Mouse (Mus musculus) MEL (cell line): ENCODE data around the gene Ran. TPM values are rescaled to one million over a fixed set of nuclear protein-coding genes. Genes with fewer than 3 reads are reported as not detected.

ENCODE experiments used
- DNase-seq: peaks from one replicate; pipeline ENCODE4 v3.0.0; 2011; ENCODE audit warnings: low read depth, low spot score
- H3K27ac ChIP-seq: 2 replicates; pipeline ENCODE4 v1.5.1; 2012; ENCODE audit warnings: low read depth, mild to moderate bottlenecking, control low read depth, low read length, moderate library complexity; ENCODE audit not compliant: control insufficient read depth
- H3K27me3 ChIP-seq, 2 experiments: fragments of 150-350 bp in 1 of 2; sonication (generic) in 1 of 2; 2 replicates each; pipeline ENCODE4 v1.6.1; 2012; ENCODE audit warnings: low read length in 2 of 2, mild to moderate bottlenecking in 2 of 2, improper control_type of control experiment in 1 of 2, moderate library complexity in 1 of 2; ENCODE audit not compliant: insufficient read depth in 2 of 2, control insufficient read depth in 1 of 2
- H3K36me3 ChIP-seq, 2 experiments: 2 replicates each; pipeline ENCODE4 v1.6.1; 2012 to 2014; ENCODE audit warnings: low read length in 2 of 2, improper control_type of control experiment in 1 of 2, inconsistent platforms in 1 of 2, mild to moderate bottlenecking in 1 of 2; ENCODE audit not compliant: insufficient read depth in 2 of 2, control insufficient read depth in 1 of 2
- H3K4me1 ChIP-seq, 2 experiments: fragments of 150-350 bp in 1 of 2; sonication (generic) in 1 of 2; 2 replicates each; pipeline ENCODE4 v1.6.1; 2012; ENCODE audit warnings: low read length in 2 of 2, improper control_type of control experiment in 1 of 2, mild to moderate bottlenecking in 1 of 2; ENCODE audit not compliant: insufficient read depth in 2 of 2, control insufficient read depth in 1 of 2
- H3K4me3 ChIP-seq, 2 experiments: fragments of 150-350 bp in 1 of 2; sonication (generic) in 1 of 2; 2 replicates each; pipeline ENCODE4 v1.5.1; 2012; ENCODE audit warnings: low read depth in 2 of 2, low read length in 2 of 2, mild to moderate bottlenecking in 2 of 2, moderate library complexity in 2 of 2, control low read depth in 1 of 2, improper control_type of control experiment in 1 of 2; ENCODE audit not compliant: control insufficient read depth in 1 of 2, insufficient read depth in 1 of 2
- H3K79me2 ChIP-seq: 2 replicates; pipeline ENCODE4 v1.6.1; 2012; ENCODE audit warnings: mild to moderate bottlenecking, low read length, moderate library complexity; ENCODE audit not compliant: control insufficient read depth, poor library complexity, insufficient read depth
- H3K9ac ChIP-seq: 2 replicates; pipeline ENCODE4 v1.6.1; 2012; ENCODE audit warnings: low read depth, mild to moderate bottlenecking, control low read depth, low read length, moderate library complexity; ENCODE audit not compliant: control insufficient read depth, poor library complexity, severe bottlenecking
- H3K9me3 ChIP-seq: fragments of 150-350 bp; sonication (generic); replicated peaks from 2 replicates; pipeline ENCODE4 v1.6.1; 2012; ENCODE audit warnings: mild to moderate bottlenecking, low read length, improper control_type of control experiment, moderate library complexity; ENCODE audit not compliant: insufficient read depth
- BHLHE40 ChIP-seq: IDR thresholded peaks from 2 replicates; pipeline ENCODE4 v1.6.1; 2012; ENCODE audit warnings: low read depth, mild to moderate bottlenecking, inconsistent platforms, low read length, improper control_type of control experiment, borderline replicate concordance
- CHD2 ChIP-seq: IDR thresholded peaks from 2 replicates; pipeline ENCODE4 v1.6.1; 2011; ENCODE audit warnings: low read length, improper control_type of control experiment
- CTCF ChIP-seq, 3 experiments: IDR thresholded peaks in 2 of 3; conservative IDR thresholded peaks in 1 of 3; 2 replicates each; pipeline ENCODE4 v1.5.1; 2011 to 2012; ENCODE audit warnings: low read length in 3 of 3, low read depth in 2 of 3, mild to moderate bottlenecking in 2 of 3, improper control_type of control experiment in 1 of 3, inconsistent platforms in 1 of 3, mixed read lengths in 1 of 3, moderate library complexity in 1 of 3; ENCODE audit not compliant: control insufficient read depth in 1 of 3, insufficient read depth in 1 of 3, poor library complexity in 1 of 3, severe bottlenecking in 1 of 3
- EP300 ChIP-seq, 2 experiments: IDR thresholded peaks; 2 replicates each; pipeline ENCODE4 v1.6.1; 2011; ENCODE audit warnings: improper control_type of control experiment in 2 of 2, low read length in 2 of 2, low read depth in 1 of 2, mild to moderate bottlenecking in 1 of 2
- ETS1 ChIP-seq: IDR thresholded peaks from 2 replicates; pipeline ENCODE4 v1.6.1; 2012; ENCODE audit warnings: low read depth, mild to moderate bottlenecking, inconsistent platforms, low read length, improper control_type of control experiment, moderate library complexity
- HCFC1 ChIP-seq: IDR thresholded peaks from 2 replicates; pipeline ENCODE4 v1.6.1; 2012; ENCODE audit warnings: low read depth, mild to moderate bottlenecking, inconsistent platforms, low read length, improper control_type of control experiment, moderate library complexity
- MEF2A ChIP-seq: IDR thresholded peaks from 2 replicates; pipeline ENCODE4 v1.6.1; 2014; ENCODE audit warnings: low read depth, mild to moderate bottlenecking, inconsistent platforms, low read length, improper control_type of control experiment; ENCODE audit not compliant: poor library complexity, insufficient replicate concordance, severe bottlenecking; ENCODE audit errors: extremely low read depth
- MYC ChIP-seq: IDR thresholded peaks from 2 replicates; pipeline ENCODE4 v1.6.1; 2011; ENCODE audit warnings: low read depth, mild to moderate bottlenecking, low read length, improper control_type of control experiment, moderate library complexity
- RAD21 ChIP-seq: IDR thresholded peaks from 2 replicates; pipeline ENCODE4 v1.6.1; 2011; ENCODE audit warnings: mild to moderate bottlenecking, low read depth, low read length, improper control_type of control experiment
- SIN3A ChIP-seq: IDR thresholded peaks from 2 replicates; pipeline ENCODE4 v1.6.1; 2012; ENCODE audit warnings: low read length, improper control_type of control experiment, inconsistent platforms
- SMC3 ChIP-seq: IDR thresholded peaks from 2 replicates; pipeline ENCODE4 v1.6.1; 2011; ENCODE audit warnings: low read depth, low read length, improper control_type of control experiment
- USF2 ChIP-seq, 2 experiments: IDR thresholded peaks; 2 replicates each; pipeline ENCODE4 v1.6.1; 2011 to 2012; ENCODE audit warnings: improper control_type of control experiment in 2 of 2, low read length in 2 of 2, borderline replicate concordance in 1 of 2, inconsistent platforms in 1 of 2, low read depth in 1 of 2, mild to moderate bottlenecking in 1 of 2; ENCODE audit not compliant: insufficient read depth in 1 of 2
- ZMIZ1 ChIP-seq: IDR thresholded peaks from 2 replicates; pipeline ENCODE4 v1.6.1; 2012; ENCODE audit warnings: low read depth, mild to moderate bottlenecking, inconsistent platforms, low read length, improper control_type of control experiment, moderate library complexity
- polyA plus RNA-seq, 2 experiments: library from polyadenylated mRNA; stranded (reverse) in 1 of 2; unstranded in 1 of 2; fragments of >175 nt in 1 of 2; fragments of >200 nt in 1 of 2; gene quantifications; 2 replicates each; pipeline versions ENCODE4 v1.2.1 to v1.2.4; 2012; ENCODE audit warnings: low replicate concordance in 2 of 2, low read depth in 1 of 2; ENCODE audit not compliant: insufficient read length in 2 of 2, insufficient read depth in 1 of 2, missing spikeins in 1 of 2
- total RNA-seq: library from RNA; depleted of rRNA; stranded (reverse); fragments of 300-350 nt; gene quantifications from 2 replicates; pipeline ENCODE4 v1.2.3, GENCODE M21; 2012

The Ran gene
- total and polyA plus RNA-seq, 3 experiments: 91.6 to 2,479 (median 950) TPM

GRCm38 (mm10) chr5:128980857-128981256 is 39.0 kb upstream of the Ran start:
- no peaks in the 10 kb centered on the region for H3K4me1 ChIP-seq
- no peaks in the 10 kb centered on the region for H3K9me3 ChIP-seq
- no peaks in the 10 kb centered on the region; a peak in 1 of 4 replicates for H3K36me3 ChIP-seq
- H3K79me2 ChIP-seq: no peaks in the 10 kb centered on the region
- no peak overlapping the region for H3K27ac ChIP-seq
- H3K27me3 ChIP-seq: no peaks in the 10 kb centered on the region
- TF ChIP-seq BHLHE40 (no peak), MYC (no peak), MEF2A (no peak)
- DNase-seq: no peak
- no peak overlapping the region for H3K4me3 ChIP-seq
- H3K9ac ChIP-seq: no peak overlapping the region

- H3K27me3 ChIP-seq: no peaks in the 10 kb centered on the region
- no peak overlapping the region for H3K4me3 ChIP-seq
- TF ChIP-seq EP300 (IDR thresholded peaks at IDR 0.05; ENCODE audit: low read depth in 1 of 2, low read length in 2 of 2) (no peak), SIN3A (no peak), CTCF (IDR thresholded peaks at IDR 0.05 in 2 of 3, conservative IDR thresholded peaks at IDR 0.05 in 1 of 3; ENCODE audit: control insufficient read depth in 1 of 3, insufficient read depth in 1 of 3, low read depth in 2 of 3, low read length in 3 of 3, poor library complexity in 1 of 3, severe bottlenecking in 1 of 3) (peak; percentile 80 to 95 (median 93)), USF2 (IDR thresholded peaks at IDR 0.05; ENCODE audit: borderline replicate concordance in 1 of 2, insufficient read depth in 1 of 2, low read depth in 1 of 2, low read length in 2 of 2) (no peak), RAD21 (peak; percentile 50), SMC3 (peak; percentile 57)
- TF ChIP-seq, all 39 proteins: peak for 3
- Histone ChIP-seq H3K9me3 (no peaks in the 10 kb centered on the region), H3K36me3 (no peaks in the 10 kb centered on the region; a peak in 1 of 4 replicates), H3K4me1 (no peaks in the 10 kb centered on the region), H3K79me2 (no peaks in the 10 kb centered on the region), H3K9ac (no peak overlapping the region), H3K27ac (no peak overlapping the region)
- peak; percentile 69 for DNase-seq
Observed at GRCm38 (mm10) chr5:128981607-128982006, 38.3 kb upstream of the Ran start.

GRCm38 (mm10) chr5:128984536-128984935 is 35.3 kb upstream of the Ran start:
- Histone ChIP-seq H3K4me1 (no peaks in the 10 kb centered on the region), H3K36me3 (peaks cover 0 to 7% of the 10 kb centered on the region in 2 experiments; a peak in 2 of 4 replicates), H3K27me3 (no peaks in the 10 kb centered on the region), H3K27ac (no peak overlapping the region), H3K9me3 (no peaks in the 10 kb centered on the region), H3K9ac (no peak overlapping the region), H3K79me2 (no peaks in the 10 kb centered on the region), H3K4me3 (no peak overlapping the region)
- no peak for TF ChIP-seq ETS1
- no peak for TF ChIP-seq HCFC1
- no peak for TF ChIP-seq ZMIZ1
- TF ChIP-seq EP300 (IDR thresholded peaks at IDR 0.05; ENCODE audit: low read depth in 1 of 2, low read length in 2 of 2): no peak
- no peak for TF ChIP-seq CHD2
- no peak for TF ChIP-seq SMC3
- no peak for DNase-seq
